Mouse (Mus musculus): ENCODE data around the gene Anxa9.

GRCm38 (mm10) chr3:95291041-95291440 lies 15.9 kb downstream of the Anxa9 start:
- no peak for TF ChIP-seq CTCF (IDR thresholded peaks at IDR 0.05; ENCODE audit: low read depth, low read length)
- TF ChIP-seq POLR2A (IDR thresholded peaks at IDR 0.05; ENCODE audit: extremely low read depth, insufficient read depth, low read length), result no peak

Data from liver, adult 2 months (tissue).